Mouse (Mus musculus) hindbrain, embryonic 14.5 days (tissue): ENCODE measurements around the gene 1190005I06Rik. TPM values are rescaled to one million over a fixed set of nuclear protein-coding genes. Genes with fewer than 3 reads are reported as not detected.
"Not testable (repeated sequence)": the region's sequence is repeated elsewhere in the genome, so short reads cannot be mapped to it uniquely, and the experiment has no call there.

Source experiments
- ATAC-seq: fragments of 200-750 bp; cut with Nextera tagmentation; 2 replicates; pipeline ENCODE4 v1.8.0; 2017; ENCODE audit warnings: moderate number of reproducible peaks, mild to moderate bottlenecking, moderate TSS enrichment, moderate library complexity; ENCODE audit not compliant: low FRiP score
- DNase-seq: peaks from one replicate; pipeline ENCODE4 v3.0.0-alpha.2; 2015; ENCODE audit warnings: low spot score
- H3K27ac ChIP-seq: fragments of 300-500 bp; sonication (generic); 2 replicates; pipeline ENCODE4 v1.5.1; 2014; ENCODE audit warnings: mild to moderate bottlenecking, moderate library complexity
- H3K27me3 ChIP-seq: fragments of 300-500 bp; sonication (generic); 2 replicates; pipeline ENCODE4 v1.6.1; 2014; ENCODE audit warnings: mild to moderate bottlenecking, low read length, mixed read lengths; ENCODE audit not compliant: control insufficient read depth, insufficient read depth
- H3K36me3 ChIP-seq: fragments of 300-500 bp; sonication (generic); replicated peaks from 2 replicates; pipeline ENCODE4 v1.6.1; 2014; ENCODE audit not compliant: control insufficient read depth, insufficient read depth
- H3K4me1 ChIP-seq: fragments of 300-500 bp; sonication (generic); replicated peaks from 2 replicates; pipeline ENCODE4 v1.6.1; 2014; ENCODE audit warnings: antibody characterized with exemption, low read length, mixed read lengths; ENCODE audit not compliant: control insufficient read depth, insufficient read depth
- H3K4me2 ChIP-seq: fragments of 300-500 bp; sonication (generic); replicated peaks from 2 replicates; pipeline ENCODE4 v1.6.1; 2014; ENCODE audit warnings: mild to moderate bottlenecking, moderate library complexity
- H3K4me3 ChIP-seq: fragments of 300-500 bp; sonication (generic); replicated peaks from 2 replicates; pipeline ENCODE4 v1.5.1; 2014; ENCODE audit warnings: mild to moderate bottlenecking, low read length
- H3K9ac ChIP-seq: fragments of 300-500 bp; sonication (generic); 2 replicates; pipeline ENCODE4 v1.6.1; 2014
- H3K9me3 ChIP-seq: fragments of 300-500 bp; sonication (generic); 2 replicates; pipeline ENCODE4 v1.6.1; 2016; ENCODE audit warnings: low read length; ENCODE audit not compliant: control insufficient read depth
- WGBS: fragments of 180-500 bp; shearing (Covaris S2); extraction: QIAGEN DNeasy Blood & Tissue Kit; methylation state at CpG from one replicate; pipeline ENCODE4 v1.1.7; 2014; 5-methylcytosine and 5-hydroxymethylcytosine counted together
- polyA plus RNA-seq: library from polyadenylated mRNA; unstranded; fragments of >200 nt; fragmentation: Nextera tagmentation; extraction: Ambion mirVana; gene quantifications from 2 replicates; pipeline ENCODE4 v1.2.1, GENCODE M21; 2014

Gene 1190005I06Rik
- polyA plus RNA-seq, 1 experiment from 2014 or later = 12.4 TPM

- no peak for ATAC-seq
- Histone ChIP-seq H3K9ac (no peak overlapping the region), H3K4me3 (no peak overlapping the region), H3K4me2 (no peak overlapping the region), H3K27me3 (no peaks in the 10 kb centered on the region), H3K4me1 (no peaks in the 10 kb centered on the region), H3K36me3 (no peaks in the 10 kb centered on the region), H3K27ac (no peak overlapping the region), H3K9me3 (no peaks in the 10 kb centered on the region)
- 74% methylated on average over 5 of the region's 5 CpGs for WGBS
- no peak for DNase-seq
Measured at GRCm38 (mm10) chr8:120685097-120685496, 37.7 kb upstream of the 1190005I06Rik start.

DNA sequence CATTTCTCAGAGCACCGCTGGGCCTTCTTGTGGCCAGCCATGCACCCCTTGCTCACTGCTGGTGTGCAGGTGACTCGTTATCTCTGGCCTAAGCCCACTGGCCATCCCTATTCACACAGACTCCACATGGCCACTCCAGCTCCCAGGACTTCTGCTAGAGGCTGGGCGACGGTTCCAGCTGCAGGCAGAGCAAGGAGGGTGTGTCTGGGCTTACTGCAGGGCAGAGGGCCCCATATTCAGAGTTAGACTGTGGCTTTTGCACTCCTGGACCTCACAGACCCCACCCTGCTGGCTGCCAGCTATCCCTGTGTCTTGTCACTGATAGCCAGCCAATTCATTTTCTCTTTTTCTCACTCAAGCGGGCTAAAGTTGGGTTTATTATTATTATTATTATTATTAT, 36.6 kb upstream of the 1190005I06Rik start:
- H3K27ac ChIP-seq = no peak overlapping the region
- no peaks in the 10 kb centered on the region for H3K4me1 ChIP-seq
- no peak overlapping the region for H3K9ac ChIP-seq
- H3K9me3 ChIP-seq = no peaks in the 10 kb centered on the region
- H3K27me3 ChIP-seq = no peaks in the 10 kb centered on the region
- WGBS = 62% methylated on average over 5 of the region's 5 CpGs
- no peak for ATAC-seq
- H3K4me3 ChIP-seq = no peak overlapping the region
- no peak for DNase-seq
- no peak overlapping the region for H3K4me2 ChIP-seq
- no peaks in the 10 kb centered on the region for H3K36me3 ChIP-seq

DNA sequence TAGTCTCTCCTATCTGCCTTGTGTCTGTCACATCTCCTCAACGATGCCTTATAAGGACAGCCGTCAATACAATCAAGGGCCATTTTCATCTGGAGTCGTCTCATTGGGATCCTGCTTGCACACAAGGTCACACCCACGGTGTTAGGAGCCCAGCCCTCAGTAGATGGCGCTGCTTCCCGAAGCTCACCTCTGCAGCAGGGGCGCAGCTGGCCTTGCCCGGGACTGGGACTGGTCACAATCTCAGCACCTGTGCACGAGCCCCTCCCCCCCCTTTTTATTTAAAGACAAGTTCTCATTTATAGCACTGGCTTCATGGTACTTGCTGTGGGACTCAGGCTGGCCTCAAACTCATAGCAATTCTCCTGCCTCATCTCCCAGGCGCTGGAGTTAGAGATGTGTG, 36.2 kb upstream of the 1190005I06Rik start:
- H3K4me1 ChIP-seq = no peaks in the 10 kb centered on the region
- no peak overlapping the region for H3K4me2 ChIP-seq
- 18% methylated on average over 10 of the region's 10 CpGs for WGBS
- no peak overlapping the region for H3K4me3 ChIP-seq
- no peaks in the 10 kb centered on the region for H3K36me3 ChIP-seq
- ATAC-seq = no peak
- peak; percentile 47 for DNase-seq
- no peaks in the 10 kb centered on the region for H3K9me3 ChIP-seq
- no peak overlapping the region for H3K9ac ChIP-seq
- H3K27ac ChIP-seq = no peak overlapping the region
- H3K27me3 ChIP-seq = no peaks in the 10 kb centered on the region

DNA sequence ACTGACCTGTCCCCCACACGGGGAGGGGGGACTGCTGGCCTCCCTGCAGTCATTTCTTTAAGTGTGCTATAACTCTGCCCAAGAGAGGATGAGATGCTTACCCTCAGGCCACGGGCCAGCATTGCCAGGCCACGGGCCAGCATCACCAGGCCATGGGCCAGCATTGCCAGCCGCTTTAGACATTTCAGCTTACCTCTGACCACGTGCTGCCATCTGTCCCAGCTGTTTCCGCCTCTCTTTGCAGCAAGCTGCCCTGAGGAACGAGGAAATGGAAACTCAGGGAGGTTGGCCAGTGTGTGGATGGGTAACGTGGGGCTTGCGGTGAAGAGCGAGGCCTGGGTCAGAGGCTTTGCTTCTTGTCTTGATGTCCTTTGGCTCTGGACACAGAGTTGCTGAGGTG, 33.7 kb upstream of the 1190005I06Rik start:
- Histone ChIP-seq H3K27ac (no peak overlapping the region), H3K4me3 (no peak overlapping the region), H3K27me3 (no peaks in the 10 kb centered on the region), H3K4me2 (no peak overlapping the region), H3K9me3 (no peaks in the 10 kb centered on the region), H3K9ac (no peak overlapping the region), H3K36me3 (no peaks in the 10 kb centered on the region), H3K4me1 (no peaks in the 10 kb centered on the region)
- DNase-seq (no peak), ATAC-seq (no peak)
- WGBS = 84% methylated on average over 10 of the region's 10 CpGs

- H3K36me3 ChIP-seq, H3K9me3 ChIP-seq, H3K4me3 ChIP-seq, H3K4me2 ChIP-seq, H3K9ac ChIP-seq, H3K4me1 ChIP-seq, H3K27ac ChIP-seq, ATAC-seq, H3K27me3 ChIP-seq: not testable (repeated sequence)
- 62% methylated on average over 7 of the region's 7 CpGs for WGBS
- DNase-seq = peak; percentile 61
Measured at GRCm38 (mm10) chr8:120680405-120680804, 33.0 kb upstream of the 1190005I06Rik start.

DNA sequence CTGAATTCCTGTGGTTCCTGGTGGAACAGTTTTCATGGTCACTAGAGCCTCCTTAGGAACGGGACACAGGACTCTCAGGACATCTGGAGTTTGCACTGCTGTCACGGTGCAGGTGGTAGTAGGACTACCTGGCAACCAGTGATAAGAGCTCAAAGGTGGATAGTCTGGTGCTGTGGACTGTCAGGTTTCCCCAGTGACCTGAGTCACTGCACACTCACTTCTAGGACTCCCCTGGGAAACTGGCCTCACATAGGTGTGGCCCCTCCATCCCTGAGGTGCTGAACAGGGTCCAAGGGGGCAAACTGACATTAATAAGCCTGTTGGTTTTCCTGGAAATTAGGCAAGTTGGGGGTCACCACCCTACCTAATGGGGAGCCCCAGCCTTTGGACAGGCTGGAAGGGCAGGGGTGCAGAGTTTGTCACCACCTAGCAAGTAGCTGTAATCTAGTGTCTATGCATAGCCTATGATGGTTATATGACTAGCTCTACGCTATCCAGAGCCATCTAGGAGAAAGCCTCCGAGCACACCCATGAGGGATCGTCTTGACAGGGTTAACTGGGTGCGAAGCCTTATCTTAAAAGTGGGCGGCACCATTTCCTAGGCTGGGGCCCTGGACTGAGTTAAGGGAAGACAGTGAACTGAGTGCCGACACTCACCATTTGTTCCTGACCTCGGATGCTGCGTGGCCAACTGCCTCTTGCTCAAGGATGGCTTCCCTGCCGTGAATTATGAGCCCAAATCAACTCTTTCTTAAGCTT, 32.4 kb upstream of the 1190005I06Rik start:
- no peak overlapping the region for H3K4me2 ChIP-seq
- no peaks in the 10 kb centered on the region for H3K9me3 ChIP-seq
- H3K9ac ChIP-seq = no peak overlapping the region
- H3K27me3 ChIP-seq = no peaks in the 10 kb centered on the region
- DNase-seq = no peak
- no peak overlapping the region for H3K4me3 ChIP-seq
- H3K36me3 ChIP-seq = peaks cover 6% of the 10 kb centered on the region
- WGBS = 75% methylated on average over 11 of the region's 11 CpGs
- H3K4me1 ChIP-seq = no peaks in the 10 kb centered on the region
- no peak overlapping the region for H3K27ac ChIP-seq
- no peak for ATAC-seq

DNA sequence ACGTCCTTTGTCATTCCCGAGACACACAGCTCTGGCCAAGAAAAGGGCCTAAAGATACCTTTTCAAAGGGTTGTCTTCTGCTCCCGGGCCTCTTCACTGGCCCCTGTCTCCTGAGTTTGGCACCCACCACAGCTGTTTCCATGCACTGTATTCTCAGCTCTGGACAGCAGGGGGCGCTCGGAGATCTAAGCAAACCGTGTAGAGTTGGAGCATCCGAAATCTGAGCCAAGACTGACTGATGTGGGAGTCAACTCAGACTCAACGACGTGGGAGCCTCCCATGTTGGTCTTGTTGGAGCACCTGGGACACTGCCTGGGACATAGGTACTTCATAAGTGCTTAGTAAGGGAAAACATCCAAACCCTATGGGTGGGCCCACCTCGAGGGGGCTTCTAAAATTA, 31.0 kb upstream of the 1190005I06Rik start:
- H3K27me3 ChIP-seq = no peaks in the 10 kb centered on the region
- peaks cover 13% of the 10 kb centered on the region for H3K36me3 ChIP-seq
- 12% methylated on average over 10 of the region's 10 CpGs for WGBS
- H3K4me3 ChIP-seq = no peak overlapping the region
- no peak overlapping the region for H3K9ac ChIP-seq
- H3K27ac ChIP-seq = no peak overlapping the region
- no peaks in the 10 kb centered on the region for H3K9me3 ChIP-seq
- H3K4me1 ChIP-seq = no peaks in the 10 kb centered on the region
- DNase-seq (peak; percentile 95), ATAC-seq (no peak)
- no peak overlapping the region for H3K4me2 ChIP-seq

DNA sequence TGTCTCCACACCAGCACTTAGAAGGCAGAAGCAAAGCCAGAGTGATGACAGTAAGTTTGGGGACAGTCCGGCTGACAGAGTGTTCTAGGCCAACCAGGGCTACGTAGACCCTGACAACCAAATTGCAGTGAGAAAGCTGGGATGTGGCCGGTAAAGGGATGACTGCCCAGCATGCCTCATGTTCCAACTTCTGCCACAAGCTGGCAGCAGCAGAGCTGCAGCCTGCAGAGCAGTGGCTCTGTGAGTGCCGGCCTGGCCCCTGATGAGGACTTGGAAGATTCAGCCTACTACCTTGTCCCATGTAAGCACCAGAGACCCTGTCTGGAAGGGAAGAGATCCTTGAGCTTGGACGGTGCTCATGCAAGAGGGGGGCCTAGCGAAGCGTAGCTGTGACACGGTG, 28.3 kb upstream of the 1190005I06Rik start:
- Histone ChIP-seq H3K36me3 (peaks cover 40% of the 10 kb centered on the region), H3K27ac (no peak overlapping the region), H3K9ac (no peak overlapping the region), H3K9me3 (no peaks in the 10 kb centered on the region), H3K27me3 (no peaks in the 10 kb centered on the region), H3K4me1 (no peaks in the 10 kb centered on the region), H3K4me2 (no peak overlapping the region), H3K4me3 (no peak overlapping the region)
- DNase-seq (no peak), ATAC-seq (no peak)
- 76% methylated on average over 8 of the region's 8 CpGs for WGBS

- Histone ChIP-seq H3K36me3 (peaks cover 53% of the 10 kb centered on the region), H3K4me3 (no peak overlapping the region), H3K9ac (no peak overlapping the region), H3K27ac (no peak overlapping the region), H3K4me1 (peaks cover 7% of the 10 kb centered on the region), H3K27me3 (no peaks in the 10 kb centered on the region), H3K9me3 (no peaks in the 10 kb centered on the region), H3K4me2 (no peak overlapping the region)
- no peak for DNase-seq
- 91% methylated on average over 7 of the region's 7 CpGs for whole genome bisulfite sequencing
- ATAC-seq = no peak
Measured at GRCm38 (mm10) chr8:120673298-120673697, 25.9 kb upstream of the 1190005I06Rik start.
